Mouse (Mus musculus): ENCODE measurements at regions not wholly inside any gene's neighbourhood (a gene's known extent, or its start where the extent isn't known, plus 50 kb on each side); places are given as distances from the start of the nearest gene placed in this dataset.

- no peak overlapping the region for H3K4me3 ChIP-seq (ENCODE audit: control insufficient read depth in 1 of 2, insufficient read depth in 1 of 2, low read depth in 2 of 2, low read length in 2 of 2)
- no peaks in the 10 kb centered on the region for H3K27me3 ChIP-seq (ENCODE audit: control insufficient read depth in 1 of 2, insufficient read depth in 2 of 2, low read length in 2 of 2)
- no peaks in the 10 kb centered on the region for H3K79me2 ChIP-seq (ENCODE audit: control insufficient read depth, insufficient read depth, low read length, poor library complexity)
- peak; percentile 4 for DNase-seq (ENCODE audit: low read depth, low spot score)
- no peaks in the 10 kb centered on the region for H3K4me1 ChIP-seq (ENCODE audit: control insufficient read depth in 1 of 2, insufficient read depth in 2 of 2, low read length in 2 of 2)
- H3K9me3 ChIP-seq (replicated peaks; ENCODE audit: insufficient read depth, low read length), result no peaks in the 10 kb centered on the region
- TF ChIP-seq USF1 (IDR thresholded peaks at IDR 0.05; ENCODE audit: low read depth, low read length) (peak; percentile 19; the same call in 1 of the 2 replicates), ZNF384 (IDR thresholded peaks at IDR 0.05; ENCODE audit: low read depth, low read length) (no peak), SMC3 (IDR thresholded peaks at IDR 0.05; ENCODE audit: low read depth, low read length) (no peak)
- no peaks in the 10 kb centered on the region for H3K36me3 ChIP-seq (ENCODE audit: control insufficient read depth in 1 of 2, insufficient read depth in 2 of 2, low read length in 2 of 2)
- no peak overlapping the region for H3K9ac ChIP-seq (ENCODE audit: control insufficient read depth, low read depth, low read length, poor library complexity, severe bottlenecking)
- no peak overlapping the region for H3K27ac ChIP-seq (ENCODE audit: control insufficient read depth, low read depth, low read length)
Observed at GRCm38 (mm10) chr17:54944288-54944931, 500.8 kb upstream of the St6gal2 start.

All from MEL (cell line).